Mouse (Mus musculus) heart, adult 2 months (tissue): ENCODE data around the gene Mknk1. TPM values are rescaled to one million over a fixed set of nuclear protein-coding genes. Genes with fewer than 3 reads are reported as not detected.

Experiments used
- DNase-seq, 2 experiments: peaks; one replicate each; pipeline ENCODE4 v3.0.0; 2021
- H3K27ac ChIP-seq: fragments of 200-600 bp; 2 replicates; pipeline ENCODE4 v1.8.1; 2022
- H3K27me3 ChIP-seq: fragments of 200-500 bp; 2 replicates; pipeline ENCODE4 v1.6.1; 2012; ENCODE audit warnings: mild to moderate bottlenecking, low read length, inconsistent platforms, mixed read lengths; ENCODE audit not compliant: control insufficient read depth, insufficient read depth
- H3K36me3 ChIP-seq: fragments of 200-500 bp; 2 replicates; pipeline ENCODE4 v1.6.1; 2012; ENCODE audit warnings: low read length, inconsistent platforms; ENCODE audit not compliant: control insufficient read depth, insufficient read depth
- H3K4me1 ChIP-seq: fragments of 200-500 bp; 2 replicates; pipeline ENCODE4 v1.6.1; 2011; ENCODE audit warnings: low read length; ENCODE audit not compliant: control insufficient read depth, insufficient read depth
- H3K4me3 ChIP-seq: fragments of 200-600 bp; 2 replicates; pipeline ENCODE4 v1.8.1; 2022
- H3K79me2 ChIP-seq: fragments of 200-500 bp; replicated peaks from 2 replicates; pipeline ENCODE4 v1.6.1; 2012; ENCODE audit warnings: mild to moderate bottlenecking, inconsistent platforms, low read length, moderate library complexity, mixed read lengths; ENCODE audit not compliant: control insufficient read depth, insufficient read depth
- H3K9ac ChIP-seq: fragments of 200-500 bp; 2 replicates; pipeline ENCODE4 v1.6.1; 2012; ENCODE audit warnings: low read depth, mild to moderate bottlenecking, control low read depth, inconsistent platforms, low read length, mixed read lengths
- CTCF ChIP-seq: fragments of 200-600 bp; IDR thresholded peaks from 2 replicates; pipeline ENCODE4 v1.8.1; 2022; ENCODE audit warnings: antibody characterized with exemption, mild to moderate bottlenecking, moderate library complexity
- EP300 ChIP-seq: fragments of 200-500 bp; IDR thresholded peaks from 2 replicates; pipeline ENCODE4 v1.6.1; 2011; ENCODE audit warnings: low read depth, low read length, control low read depth; ENCODE audit not compliant: insufficient read depth
- POLR2A ChIP-seq: fragments of 200-500 bp; IDR thresholded peaks from 2 replicates; pipeline ENCODE4 v1.6.1; 2011; ENCODE audit warnings: mild to moderate bottlenecking, low read depth, low read length, control low read depth; ENCODE audit not compliant: insufficient read depth
- WGBS: fragments of 180-500 bp; shearing (Covaris S2); methylation state at CpG from one replicate; pipeline ENCODE4 v1.1.7; 2018; 5-methylcytosine and 5-hydroxymethylcytosine counted together
- intact Hi-C: fragments of 180-260 bp; cut with DNase I; formaldehyde crosslinking; loops from one replicate; pipeline ENCODE4 v1.15.1; 2025
- polyA plus RNA-seq: library from polyadenylated mRNA; depleted of rRNA; stranded (reverse); fragments of >200 nt; gene quantifications from 2 replicates; pipeline ENCODE4 v1.2.3, GENCODE M21; 2012; rRNA removed
- total RNA-seq, 2 experiments: library from RNA; stranded (reverse); gene quantifications; 2 replicates each; pipeline ENCODE4 v1.2.3; 2021

The Mknk1 gene
- total and polyA plus RNA-seq, 3 experiments = 18.3 to 32.1 (median 20.6) TPM

GRCm38 (mm10) chr4:115911586-115911985 lies 72.6 kb downstream of the Mknk1 start:
- Histone ChIP-seq H3K27me3 (no peaks in the 10 kb centered on the region), H3K4me1 (peaks cover 3% of the 10 kb centered on the region; the same call in 1 of the 2 replicates), H3K36me3 (no peaks in the 10 kb centered on the region), H3K4me3 (no peak overlapping the region), H3K79me2 (no peaks in the 10 kb centered on the region), H3K27ac (no peak overlapping the region), H3K9ac (no peak overlapping the region)
- intact Hi-C loops = no loop called here
- DNase-seq = no peak
- TF ChIP-seq POLR2A (no peak), EP300 (no peak), CTCF (no peak)
- 37% methylated on average over 4 of the region's 4 CpGs for WGBS

DNA sequence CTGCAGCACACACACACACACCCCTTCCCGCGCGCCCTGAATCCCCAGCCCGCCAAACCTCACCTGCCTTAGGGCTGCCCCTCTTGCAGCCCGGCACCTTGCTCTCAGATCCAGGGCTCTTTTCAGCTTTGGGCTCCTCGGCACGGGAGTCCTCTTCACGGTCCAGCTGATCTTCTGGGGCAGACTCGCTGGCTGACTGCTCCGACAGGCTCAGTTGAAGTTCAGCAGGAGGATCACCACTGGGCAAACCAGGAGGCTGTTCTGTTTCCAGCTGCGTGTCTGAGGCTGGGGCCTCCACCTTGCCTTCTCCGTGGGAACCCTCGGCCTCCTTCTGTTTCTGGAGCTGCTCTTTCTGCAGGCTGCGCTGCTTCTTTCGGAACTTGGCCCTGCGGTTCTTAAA lies 80.9 kb downstream of the Mknk1 start:
- H3K4me1 ChIP-seq = no peaks in the 10 kb centered on the region

DNA sequence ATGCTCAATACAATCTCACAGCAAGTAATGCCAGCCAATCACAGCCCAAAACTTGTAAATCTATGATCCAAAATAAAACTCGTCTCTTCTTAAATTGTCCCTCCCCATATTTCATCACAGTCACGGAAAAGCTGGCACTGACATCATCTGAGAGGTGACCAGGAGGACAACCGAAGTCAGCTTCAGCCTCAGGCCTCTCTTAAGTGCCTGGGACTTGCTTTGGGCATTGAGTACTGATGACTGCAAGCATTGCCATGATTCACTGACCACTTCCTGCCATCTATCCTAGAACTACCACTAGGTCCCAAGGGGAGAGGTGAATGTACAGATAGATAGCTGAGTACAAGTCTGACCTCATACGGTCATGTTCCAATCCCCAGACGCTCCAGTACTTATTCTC lies 83.7 kb downstream of the Mknk1 start:
- Histone ChIP-seq H3K9ac (no peak overlapping the region), H3K27ac (no peak overlapping the region), H3K36me3 (no peaks in the 10 kb centered on the region), H3K27me3 (peaks cover 5% of the 10 kb centered on the region), H3K79me2 (no peaks in the 10 kb centered on the region), H3K4me1 (no peaks in the 10 kb centered on the region), H3K4me3 (no peak overlapping the region)
- no peak for TF ChIP-seq EP300
- 68% methylated on average over 5 of the region's 5 CpGs for WGBS
- intact Hi-C loops = no loop called here
- no peak for DNase-seq

More for the DNA sequence above, 80.9 kb downstream of the Mknk1 start:
- Histone ChIP-seq H3K27ac (no peak overlapping the region), H3K36me3 (no peaks in the 10 kb centered on the region), H3K4me3 (no peak overlapping the region), H3K9ac (no peak overlapping the region), H3K79me2 (no peaks in the 10 kb centered on the region), H3K27me3 (peaks cover 5% of the 10 kb centered on the region)
- DNase-seq = no peak
- intact Hi-C loops = no loop called here
- TF ChIP-seq EP300 (no peak), POLR2A (no peak), CTCF (no peak)
- WGBS = 76% methylated on average over 16 of the region's 16 CpGs

GRCm38 (mm10) chr4:115923262-115923880 lies 84.4 kb downstream of the Mknk1 start:
- no peak for DNase-seq
- WGBS = 56% methylated on average over 16 of the region's 16 CpGs
- Histone ChIP-seq H3K79me2 (no peaks in the 10 kb centered on the region), H3K27ac (no peak overlapping the region), H3K4me1 (no peaks in the 10 kb centered on the region), H3K4me3 (no peak overlapping the region), H3K9ac (no peak overlapping the region), H3K36me3 (no peaks in the 10 kb centered on the region), H3K27me3 (peaks cover 3% of the 10 kb centered on the region; the same call in 1 of the 2 replicates)
- intact Hi-C loops = no loop called here
- TF ChIP-seq EP300 (no peak), POLR2A (no peak), CTCF (no peak)

- Histone ChIP-seq H3K9ac (no peak overlapping the region), H3K27ac (no peak overlapping the region), H3K4me1 (no peaks in the 10 kb centered on the region), H3K36me3 (no peaks in the 10 kb centered on the region), H3K27me3 (peaks cover 12% of the 10 kb centered on the region), H3K4me3 (no peak overlapping the region), H3K79me2 (no peaks in the 10 kb centered on the region)
- DNase-seq = no peak
- 46% methylated on average over 7 of the region's 7 CpGs for WGBS
- TF ChIP-seq POLR2A = no peak
- no peak for TF ChIP-seq EP300
- TF ChIP-seq CTCF = no peak
- intact Hi-C loops = no loop called here
These were observed 88.6 kb downstream of the Mknk1 start for GRCm38 (mm10) chr4:115927637-115928036.

Other genes with a start within 250 kb of the Mknk1 start
- gene Cyp4a32, start 238.2 kb upstream of the Mknk1 start, total RNA-seq = not detected
- not detected in 2 replicates for gene Cyp4a32, start 238.2 kb upstream of the Mknk1 start, polyA plus RNA-seq
- 10 to 100 TPM; 28.3 to 29.2 TPM for gene Cyp4b1, start 191.5 kb upstream of the Mknk1 start, total RNA-seq
- 56.5 and 61.1 TPM in 2 replicates for gene Cyp4b1, start 191.5 kb upstream of the Mknk1 start, polyA plus RNA-seq
- 10 to 100 TPM; 38.7 to 40.1 TPM for gene Efcab14, start 101.5 kb upstream of the Mknk1 start, total RNA-seq
- 20.4 and 34.4 TPM in 2 replicates for gene Efcab14, start 101.5 kb upstream of the Mknk1 start, polyA plus RNA-seq
- gene Tex38, start 58.2 kb upstream of the Mknk1 start, total RNA-seq = under 1 TPM; 0.39 to 0.94 TPM
- gene Tex38, start 58.2 kb upstream of the Mknk1 start, polyA plus RNA-seq = 0.47 and 1.2 TPM in 2 replicates
- gene Atpaf1, start 54.4 kb upstream of the Mknk1 start, total RNA-seq = 10 to 100 TPM; 83.1 to 98.1 TPM
- 58.4 and 80.4 TPM in 2 replicates for gene Atpaf1, start 54.4 kb upstream of the Mknk1 start, polyA plus RNA-seq
- 1 to 10 TPM; 3.2 to 4.3 TPM for gene Mob3c, start 11.1 kb upstream of the Mknk1 start, total RNA-seq
- 7.4 and 9.3 TPM in 2 replicates for gene Mob3c, start 11.1 kb upstream of the Mknk1 start, polyA plus RNA-seq
- not detected for gene Kncn, start 45.2 kb downstream of the Mknk1 start, total RNA-seq
- 0.18 TPM in 1 of 2 replicates, not detected in the other for gene Kncn, start 45.2 kb downstream of the Mknk1 start, polyA plus RNA-seq
- not detected for gene 6430628N08Rik, start 51.5 kb downstream of the Mknk1 start, total RNA-seq
- gene 6430628N08Rik, start 51.5 kb downstream of the Mknk1 start, polyA plus RNA-seq = not detected in 2 replicates
- not detected for gene Dmbx1, start 100.7 kb downstream of the Mknk1 start, total RNA-seq
- not detected in 2 replicates for gene Dmbx1, start 100.7 kb downstream of the Mknk1 start, polyA plus RNA-seq
- under 1 TPM; 0.14 to 0.23 TPM for gene Faah, start 178.7 kb downstream of the Mknk1 start, total RNA-seq
- 0.53 and 1.4 TPM in 2 replicates for gene Faah, start 178.7 kb downstream of the Mknk1 start, polyA plus RNA-seq
- gene Nsun4, start 214.7 kb downstream of the Mknk1 start, total RNA-seq = 10 to 100 TPM; 24.3 to 28.4 TPM
- 24.9 and 37.0 TPM in 2 replicates for gene Nsun4, start 214.7 kb downstream of the Mknk1 start, polyA plus RNA-seq
- 1,000 to 10,000 TPM; 1,648 to 1,969 TPM for gene Uqcrh, start 235.9 kb downstream of the Mknk1 start, total RNA-seq
- gene Uqcrh, start 235.9 kb downstream of the Mknk1 start, polyA plus RNA-seq = 736 and 1,429 TPM in 2 replicates
- gene Lrrc41, start 236.1 kb downstream of the Mknk1 start, total RNA-seq = 10 to 100 TPM; 22.0 to 24.9 TPM
- gene Lrrc41, start 236.1 kb downstream of the Mknk1 start, polyA plus RNA-seq = 27.1 and 32.6 TPM in 2 replicates